Comparison of ENCODE assay signal across 11 mouse cellular contexts in genomic region chr5:72225056-72225455, GRCm38 (mm10). TPM values are rescaled to one million over a fixed set of nuclear protein-coding genes. Genes with fewer than 3 reads are reported as not detected.
DNase-seq lines count a peak whose midpoint lies in the region; ATAC-seq and TF ChIP-seq lines count a peak whose summit lies in the region.
"Had no signal": no experiment of that assay in that cellular context is flagged by ENCODE, and none has a peak within 500 bp of the region (broad histone marks: within the 10 kb centered on the region; RNA-seq: fewer than 3 reads in every experiment).

No protein-coding gene starts in this region.

- 0 out of 2 replicates have a peak overlapping the region, but pooled peaks have one; percentile 3 for H3K4me2 ChIP-seq in stomach, embryonic 14.5 days (replicated peaks; ENCODE audit: low read depth, low read length)
- no peak overlapping the region for H3K4me2 ChIP-seq in hindbrain, embryonic 13.5 days

- TF ChIP-seq CTCF in left cerebral cortex, adult 2 months (IDR thresholded peaks at IDR 0.05), result no peak

- H3K36me3 ChIP-seq in stomach, embryonic 14.5 days (ENCODE audit: control insufficient read depth, insufficient read depth, low read length), result no peaks in the 10 kb centered on the region
- H3K36me3 ChIP-seq in hindbrain, embryonic 13.5 days, result no peaks in the 10 kb centered on the region

- no peak overlapping the region for H3K4me3 ChIP-seq in left cerebral cortex, adult 2 months
- no peak overlapping the region for H3K4me3 ChIP-seq in stomach, embryonic 14.5 days (ENCODE audit: low read depth, low read length)
- no peak overlapping the region for H3K4me3 ChIP-seq in hindbrain, embryonic 13.5 days

- H3K9me3 ChIP-seq in stomach, embryonic 14.5 days (ENCODE audit: control insufficient read depth, low read depth, low read length), result no peaks in the 10 kb centered on the region
- H3K9me3 ChIP-seq in hindbrain, embryonic 13.5 days, result no peaks in the 10 kb centered on the region

- H3K27ac ChIP-seq in left cerebral cortex, adult 2 months, result peak overlapping the region; percentile 28; the same call in 1 of the 2 replicates
- H3K27ac ChIP-seq in stomach, embryonic 14.5 days (ENCODE audit: low read length), result peak overlapping the region; percentile 6; the same call in 1 of the 2 replicates
- H3K27ac ChIP-seq in hindbrain, embryonic 13.5 days, result no peak overlapping the region

- peaks cover 6% of the 10 kb centered on the region; the same call in 1 of the 2 replicates for H3K4me1 ChIP-seq in stomach, embryonic 14.5 days (ENCODE audit: control insufficient read depth, insufficient read depth, low read length)
- no peaks in the 10 kb centered on the region; the same call in 1 of the 2 replicates for H3K4me1 ChIP-seq in hindbrain, embryonic 13.5 days (replicated peaks)

- DNase-seq in left cerebral cortex, adult 2 months (ENCODE audit: extremely low spot score in 1 of 2, low spot score in 2 of 2), result no peak
- DNase-seq in left cerebral cortex, postnatal 14 days (ENCODE audit: low spot score in 2 of 2), result no peak
- peak; percentile 53 for DNase-seq in ZHBTc4 (ENCODE audit: low read depth, low spot score)
- DNase-seq in liver, result peak; percentile 82
- DNase-seq in frontal cortex, adult 2 months (ENCODE audit: extremely low spot score in 1 of 2, low spot score in 1 of 2), result no peak
- DNase-seq: cerebellum, postnatal 36 days; gastrocnemius, postnatal 25 days; kidney, adult 9 months; thymus, postnatal 36 days had no signal

- H3K9ac ChIP-seq in stomach, embryonic 14.5 days (replicated peaks; ENCODE audit: low read depth, low read length), result no peak overlapping the region
- H3K9ac ChIP-seq in hindbrain, embryonic 13.5 days, result no peak overlapping the region

- intact Hi-C loops in left cerebral cortex, adult 2 months (cut with DNase I), result no loop called here
- intact Hi-C loops in left cerebral cortex, postnatal 14 days (cut with DNase I), result no loop called here

- 25% methylated on average over 7 of the region's 7 CpGs for WGBS in stomach, embryonic 14.5 days
- 77% methylated on average over 7 of the region's 7 CpGs for WGBS in hindbrain, embryonic 13.5 days

- H3K27me3 ChIP-seq in stomach, embryonic 14.5 days (ENCODE audit: control insufficient read depth, insufficient read depth, low read length), result no peaks in the 10 kb centered on the region
- H3K27me3 ChIP-seq in hindbrain, embryonic 13.5 days, result no peaks in the 10 kb centered on the region

- ATAC-seq in stomach, embryonic 14.5 days (ENCODE audit: insufficient number of reproducible peaks, insufficient read depth, low FRiP score, low read depth), result peak; percentile 33; the same call in 1 of the 2 replicates
- ATAC-seq in hindbrain, embryonic 13.5 days (ENCODE audit: low FRiP score), result no peak

RNA-seq across cellular contexts. Expression of gene Commd8, which starts 57.1 kb away (rescaled TPM):
- 10 to 100 TPM; 85.5 to 86.0 TPM for total RNA-seq in left cerebral cortex, adult 2 months (2021)
- total RNA-seq in left cerebral cortex, postnatal 14 days (2021), result 10 to 100 TPM; 84.4 to 93.5 TPM
- polyA plus RNA-seq in stomach, embryonic 14.5 days (2014; fragmentation: Nextera tagmentation; extraction: Ambion mirVana), result 127 and 135 TPM in 2 replicates
- 82.5 and 88.8 TPM in 2 replicates for polyA plus RNA-seq in frontal cortex, adult 2 months (2012; rRNA removed)
- 152 and 161 TPM in 2 replicates for polyA plus RNA-seq in hindbrain, embryonic 13.5 days (2015; fragmentation: Nextera tagmentation; extraction: Ambion mirVana)

Comparison
In these comparisons a context has a peak if more than half of its experiments do, and no peak if none do; other contexts are left out.
1. DNase-seq: peak in ZHBTc4 (single experiment) and liver (single experiment); none in left cerebral cortex, adult 2 months (0 of 2), left cerebral cortex, postnatal 14 days (0 of 2) and frontal cortex, adult 2 months (0 of 2).